Mouse (Mus musculus) small intestine, adult 2 months (tissue): ENCODE measurements around the gene Foxo3.

Experiments used
- CTCF ChIP-seq: fragments of 200-500 bp; IDR thresholded peaks from 2 replicates; pipeline ENCODE4 v1.5.1; 2012; ENCODE audit warnings: low read depth, mild to moderate bottlenecking, control low read depth, inconsistent platforms, low read length, moderate library complexity, mixed read lengths; ENCODE audit not compliant: insufficient replicate concordance, insufficient read length; ENCODE audit errors: extremely low read depth
- POLR2A ChIP-seq: fragments of 200-500 bp; IDR thresholded peaks from 2 replicates; pipeline ENCODE4 v1.6.1; 2012; ENCODE audit warnings: low read depth, mild to moderate bottlenecking, control low read depth, inconsistent platforms, low read length, moderate library complexity

DNA sequence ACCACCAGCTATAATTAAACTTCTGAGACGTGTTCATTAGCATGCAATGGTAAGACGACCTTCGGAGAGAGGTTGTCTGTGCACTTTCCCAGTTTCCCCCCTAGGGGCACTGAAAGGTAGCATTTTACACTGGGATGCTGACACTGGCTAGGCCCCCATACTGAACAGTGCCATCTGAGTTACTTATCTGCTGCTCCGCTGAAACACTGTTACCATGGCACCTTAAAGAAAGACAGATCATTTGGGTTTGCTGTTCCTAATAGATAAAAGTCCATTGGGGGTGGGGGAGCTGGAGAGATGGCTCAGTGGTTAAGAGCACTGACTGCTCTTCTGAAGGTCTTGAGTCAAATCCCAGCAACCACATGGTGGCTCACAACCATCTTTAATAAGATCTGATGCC lies 20.0 kb upstream of the Foxo3 start:
- TF ChIP-seq CTCF: no peak
- no peak for TF ChIP-seq POLR2A
